Mouse (Mus musculus) brain, embryonic 14.5 days (tissue): ENCODE results near the gene Fyttd1. TPM values are rescaled to one million over a fixed set of nuclear protein-coding genes. Genes with fewer than 3 reads are reported as not detected.
"Not testable (repeated sequence)": the region's sequence is repeated elsewhere in the genome, so short reads cannot be mapped to it uniquely, and the experiment has no call there.

Experiments
- DNase-seq: peaks from one replicate; pipeline ENCODE4 v3.0.0-alpha.2; 2011; ENCODE audit warnings: low read depth
- CTCF ChIP-seq: fragments of 200-500 bp; IDR thresholded peaks from 2 replicates; pipeline ENCODE4 v1.5.1; 2012; ENCODE audit warnings: inconsistent platforms, mild to moderate bottlenecking, moderate library complexity, borderline replicate concordance; ENCODE audit not compliant: insufficient read depth, insufficient read length; ENCODE audit errors: extremely low read depth
- POLR2A ChIP-seq: fragments of 200-500 bp; IDR thresholded peaks from 2 replicates; pipeline ENCODE4 v1.6.1; 2012; ENCODE audit warnings: mild to moderate bottlenecking, inconsistent platforms, borderline replicate concordance; ENCODE audit not compliant: poor library complexity, insufficient read depth, insufficient read length, severe bottlenecking; ENCODE audit errors: extremely low read depth
- polyA plus RNA-seq: library from polyadenylated mRNA; depleted of rRNA; stranded (reverse); fragments of >200 nt; gene quantifications from 2 replicates; pipeline ENCODE4 v1.2.3, GENCODE M21; 2012

Gene Fyttd1
- polyA plus RNA-seq, 1 experiment = 55.4 TPM

GRCm38 (mm10) chr16:32927044-32927443 lies 49.7 kb downstream of the Fyttd1 start:
- no peak for TF ChIP-seq POLR2A
- no peak for TF ChIP-seq CTCF
- no peak for DNase-seq

- TF ChIP-seq POLR2A (no peak), CTCF (peak; percentile 5; the same call in 1 of the 2 replicates)
- no peak for DNase-seq
These were observed 52.6 kb downstream of the Fyttd1 start for GRCm38 (mm10) chr16:32929918-32930317.

- DNase-seq = no peak
- no peak for TF ChIP-seq CTCF
These were observed 57.2 kb downstream of the Fyttd1 start for GRCm38 (mm10) chr16:32934470-32934869.

GRCm38 (mm10) chr16:32935088-32935487 lies 57.8 kb downstream of the Fyttd1 start:
- TF ChIP-seq POLR2A (no peak), CTCF (no peak)

GRCm38 (mm10) chr16:32937358-32937757 lies 60.1 kb downstream of the Fyttd1 start:
- no peak for TF ChIP-seq POLR2A
- TF ChIP-seq CTCF = no peak
- DNase-seq = no peak

More at GRCm38 (mm10) chr16:32935088-32935487, 57.8 kb downstream of the Fyttd1 start:
- DNase-seq = no peak

- peak; percentile 64 for DNase-seq
These were observed 62.0 kb downstream of the Fyttd1 start for GRCm38 (mm10) chr16:32939301-32939700.

- not testable (repeated sequence) for DNase-seq
These were observed 62.4 kb downstream of the Fyttd1 start for GRCm38 (mm10) chr16:32939716-32940115.

- not testable (repeated sequence) for DNase-seq
These were observed 63.9 kb downstream of the Fyttd1 start for GRCm38 (mm10) chr16:32941226-32941625.

- no peak for TF ChIP-seq POLR2A
- TF ChIP-seq CTCF = no peak
- DNase-seq = peak; percentile 84
These were observed 65.4 kb downstream of the Fyttd1 start for GRCm38 (mm10) chr16:32942694-32943093.

- TF ChIP-seq POLR2A = no peak
- no peak for TF ChIP-seq CTCF
- DNase-seq = peak; percentile 37
These were observed 68.1 kb downstream of the Fyttd1 start for GRCm38 (mm10) chr16:32945379-32945778.

GRCm38 (mm10) chr16:32948016-32948415 lies 70.7 kb downstream of the Fyttd1 start:
- DNase-seq = no peak
- TF ChIP-seq CTCF (no peak), POLR2A (no peak)

- DNase-seq = no peak
- no peak for TF ChIP-seq POLR2A
- TF ChIP-seq CTCF = no peak
These were observed 71.4 kb downstream of the Fyttd1 start for GRCm38 (mm10) chr16:32948656-32949055.

GRCm38 (mm10) chr16:32949281-32949680 lies 72.0 kb downstream of the Fyttd1 start:
- TF ChIP-seq CTCF (no peak), POLR2A (no peak)
- DNase-seq = no peak
